Comparison of ENCODE assay signal across 7 mouse cellular contexts in the genomic region with DNA sequence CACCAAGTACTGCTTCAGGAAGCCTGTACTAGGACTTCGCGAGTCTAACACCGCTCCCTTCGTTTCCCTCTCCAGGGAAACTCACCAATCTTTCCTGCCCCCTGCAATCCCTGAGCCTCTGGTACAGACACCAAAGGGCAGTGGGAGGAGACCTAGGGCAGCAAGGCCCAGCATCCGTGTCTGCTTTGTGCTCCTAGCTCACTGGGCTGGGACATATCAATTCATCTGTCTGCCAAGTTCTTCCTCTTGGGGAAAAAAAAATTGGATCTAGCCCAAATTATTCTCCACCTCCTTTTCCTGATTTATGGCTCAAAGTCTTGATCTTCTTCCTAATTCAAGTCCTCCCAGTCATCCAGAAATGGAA.
DNase-seq lines count a peak whose midpoint lies in the region; ATAC-seq lines count a peak whose summit lies in the region.

No protein-coding gene starts in this region.

- peaks cover 7% of the 10 kb centered on the region; the same call in 1 of the 2 replicates for H3K4me1 ChIP-seq in embryonic facial prominence, embryonic 13.5 days
- H3K4me1 ChIP-seq in hindbrain, embryonic 12.5 days: peaks cover 8% of the 10 kb centered on the region
- H3K4me1 ChIP-seq in midbrain, embryonic 15.5 days: peaks cover 26% of the 10 kb centered on the region

- WGBS in embryonic facial prominence, embryonic 13.5 days: 6% methylated on average over 5 of the region's 5 CpGs
- WGBS in hindbrain, embryonic 12.5 days: 6% methylated on average over 5 of the region's 5 CpGs
- WGBS in midbrain, embryonic 15.5 days: 8% methylated on average over 5 of the region's 5 CpGs

- peak; percentile 6 for DNase-seq in kidney, adult 9 months
- no peak for DNase-seq in kidney, adult 11 months
- no peak for DNase-seq in ovary, postnatal 10 days (ENCODE audit: low spot score)
- DNase-seq in gastrocnemius, postnatal 4 days (ENCODE audit: low spot score in 2 of 2): no peak

- H3K27me3 ChIP-seq in embryonic facial prominence, embryonic 13.5 days: peaks cover 49% of the 10 kb centered on the region
- no peaks in the 10 kb centered on the region; the same call in 1 of the 2 replicates for H3K27me3 ChIP-seq in hindbrain, embryonic 12.5 days
- no peaks in the 10 kb centered on the region for H3K27me3 ChIP-seq in midbrain, embryonic 15.5 days (replicated peaks)

- H3K27ac ChIP-seq in embryonic facial prominence, embryonic 13.5 days: no peak overlapping the region
- no peak overlapping the region for H3K27ac ChIP-seq in hindbrain, embryonic 12.5 days
- no peak overlapping the region for H3K27ac ChIP-seq in midbrain, embryonic 15.5 days

- H3K4me3 ChIP-seq in embryonic facial prominence, embryonic 13.5 days: 0 out of 2 replicates have a peak overlapping the region, but pooled peaks have one; percentile 9
- peak overlapping the region; percentile 10; the same call in 1 of the 2 replicates for H3K4me3 ChIP-seq in hindbrain, embryonic 12.5 days
- no peak overlapping the region for H3K4me3 ChIP-seq in midbrain, embryonic 15.5 days

- H3K36me3 ChIP-seq in embryonic facial prominence, embryonic 13.5 days: no peaks in the 10 kb centered on the region
- no peaks in the 10 kb centered on the region for H3K36me3 ChIP-seq in hindbrain, embryonic 12.5 days
- H3K36me3 ChIP-seq in midbrain, embryonic 15.5 days (replicated peaks): no peaks in the 10 kb centered on the region

- no peak for ATAC-seq in embryonic facial prominence, embryonic 13.5 days (ENCODE audit: insufficient number of reproducible peaks, insufficient read depth, low FRiP score, low TSS enrichment, low read depth)
- no peak for ATAC-seq in hindbrain, embryonic 12.5 days (ENCODE audit: low FRiP score)
- ATAC-seq in midbrain, embryonic 15.5 days (replicated peaks): no peak

- H3K4me2 ChIP-seq in embryonic facial prominence, embryonic 13.5 days: peak overlapping the region; percentile 50
- H3K4me2 ChIP-seq in hindbrain, embryonic 12.5 days (replicated peaks): peak overlapping the region; percentile 38
- peak overlapping the region; percentile 41 for H3K4me2 ChIP-seq in midbrain, embryonic 15.5 days

- no peaks in the 10 kb centered on the region for H3K9me3 ChIP-seq in embryonic facial prominence, embryonic 13.5 days
- no peaks in the 10 kb centered on the region for H3K9me3 ChIP-seq in hindbrain, embryonic 12.5 days (replicated peaks)
- H3K9me3 ChIP-seq in midbrain, embryonic 15.5 days: no peaks in the 10 kb centered on the region

- H3K9ac ChIP-seq in embryonic facial prominence, embryonic 13.5 days: peak overlapping the region; percentile 49; the same call in 1 of the 2 replicates
- 0 out of 2 replicates have a peak overlapping the region, but pooled peaks have one; percentile 35 for H3K9ac ChIP-seq in hindbrain, embryonic 12.5 days
- no peak overlapping the region for H3K9ac ChIP-seq in midbrain, embryonic 15.5 days
